10 mouse cellular contexts compared by ENCODE assay signal in the genomic region with DNA sequence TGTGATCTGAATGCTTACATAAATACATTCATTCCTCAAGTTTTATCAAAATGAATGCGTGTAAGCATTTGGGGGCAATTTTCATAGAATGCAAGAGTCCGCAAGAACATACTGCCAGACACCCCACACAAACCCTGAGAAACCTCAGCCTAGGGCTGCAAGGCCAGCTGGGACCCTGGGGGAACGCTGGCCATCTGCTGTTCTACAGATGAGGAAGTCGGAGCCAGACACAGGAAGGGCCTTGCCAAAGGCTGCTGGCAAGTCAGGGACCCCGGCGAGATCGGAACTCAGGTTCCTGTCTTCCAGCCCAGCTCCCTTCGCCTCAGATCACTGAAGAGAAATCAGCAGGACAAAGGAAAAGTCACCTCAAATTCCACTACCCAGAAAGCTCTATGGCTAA. TPM values are rescaled to one million over a fixed set of nuclear protein-coding genes. Genes with fewer than 3 reads are reported as not detected.
DNase-seq lines count a peak whose midpoint lies in the region; ATAC-seq lines count a peak whose summit lies in the region.
"Had no signal": no experiment of that assay in that cellular context is flagged by ENCODE, and none has a peak within 500 bp of the region (broad histone marks: within the 10 kb centered on the region; RNA-seq: fewer than 3 reads in every experiment).

No protein-coding gene starts in this region.

- peak; percentile 20 to 54 for DNase-seq in heart, adult 18-20 months
- DNase-seq in heart, adult 8-10 months (ENCODE audit: low spot score): no peak
- no peak for DNase-seq in midbrain, embryonic 10.5 days (ENCODE audit: low spot score)
- peak; percentile 28 for DNase-seq in gastrocnemius, postnatal 10 days
- DNase-seq in adrenal gland, postnatal 36 days: no peak
- no peak for DNase-seq in spleen, adult 18-20 months

- H3K9me3 ChIP-seq in midbrain, embryonic 10.5 days (replicated peaks): no peaks in the 10 kb centered on the region
- H3K9me3 ChIP-seq in midbrain, embryonic 15.5 days: no peaks in the 10 kb centered on the region
- no peaks in the 10 kb centered on the region for H3K9me3 ChIP-seq in hindbrain, embryonic 12.5 days (replicated peaks)
- H3K9me3 ChIP-seq: lung, embryonic 15.5 days had no signal

- WGBS in midbrain, embryonic 10.5 days: 88% methylated on average over 8 of the region's 8 CpGs
- WGBS in midbrain, embryonic 15.5 days: 67% methylated on average over 8 of the region's 8 CpGs
- 69% methylated on average over 8 of the region's 8 CpGs for WGBS in hindbrain, embryonic 12.5 days

- peaks cover 45% of the 10 kb centered on the region for H3K4me1 ChIP-seq in midbrain, embryonic 10.5 days
- H3K4me1 ChIP-seq in midbrain, embryonic 15.5 days: peaks cover 13% of the 10 kb centered on the region
- peaks cover 34% of the 10 kb centered on the region for H3K4me1 ChIP-seq in hindbrain, embryonic 12.5 days

- no peak overlapping the region for H3K4me3 ChIP-seq in midbrain, embryonic 10.5 days
- H3K4me3 ChIP-seq in midbrain, embryonic 15.5 days: no peak overlapping the region
- no peak overlapping the region for H3K4me3 ChIP-seq in hindbrain, embryonic 12.5 days
- H3K4me3 ChIP-seq: lung, embryonic 15.5 days had no signal

- no peaks in the 10 kb centered on the region for H3K36me3 ChIP-seq in midbrain, embryonic 10.5 days
- no peaks in the 10 kb centered on the region for H3K36me3 ChIP-seq in midbrain, embryonic 15.5 days (replicated peaks)
- no peaks in the 10 kb centered on the region for H3K36me3 ChIP-seq in hindbrain, embryonic 12.5 days
- H3K36me3 ChIP-seq: lung, embryonic 15.5 days had no signal

- H3K9ac ChIP-seq in midbrain, embryonic 15.5 days: no peak overlapping the region
- no peak overlapping the region for H3K9ac ChIP-seq in hindbrain, embryonic 12.5 days
- H3K9ac ChIP-seq: lung, embryonic 15.5 days had no signal

- no peak overlapping the region for H3K4me2 ChIP-seq in midbrain, embryonic 15.5 days
- no peak overlapping the region for H3K4me2 ChIP-seq in hindbrain, embryonic 12.5 days (replicated peaks)
- H3K4me2 ChIP-seq: lung, embryonic 15.5 days had no signal

- 0 out of 2 replicates have a peak overlapping the region, but pooled peaks have one; percentile 19 for H3K27ac ChIP-seq in midbrain, embryonic 10.5 days (replicated peaks)
- no peak overlapping the region for H3K27ac ChIP-seq in midbrain, embryonic 15.5 days
- peak overlapping the region; percentile 26; the same call in 1 of the 2 replicates for H3K27ac ChIP-seq in hindbrain, embryonic 12.5 days
- H3K27ac ChIP-seq: lung, embryonic 15.5 days had no signal

- no peaks in the 10 kb centered on the region for H3K27me3 ChIP-seq in midbrain, embryonic 10.5 days (ENCODE audit: low read depth, poor library complexity, severe bottlenecking)
- no peaks in the 10 kb centered on the region for H3K27me3 ChIP-seq in midbrain, embryonic 15.5 days (replicated peaks)
- no peaks in the 10 kb centered on the region; the same call in 1 of the 2 replicates for H3K27me3 ChIP-seq in hindbrain, embryonic 12.5 days
- H3K27me3 ChIP-seq: lung, embryonic 15.5 days had no signal

- no peak for ATAC-seq in midbrain, embryonic 15.5 days (replicated peaks)
- no peak for ATAC-seq in hindbrain, embryonic 12.5 days (ENCODE audit: low FRiP score)
- ATAC-seq: forebrain, embryonic 16.5 days had no signal

RNA-seq across cellular contexts. Expression of gene Tspan18, which starts 34.6 kb away (rescaled TPM):
- total RNA-seq in heart, adult 18-20 months (2021): 10 to 100 TPM; 11.7 to 13.3 TPM
- total RNA-seq in heart, adult 8-10 months (2022): 1 to 10 TPM; 7.3 to 9.9 (median 9.0) TPM
- polyA plus RNA-seq in midbrain, embryonic 10.5 days (2016; fragmentation: Nextera tagmentation; extraction: Ambion mirVana): 45.0 and 48.4 TPM in 2 replicates
- 20.1 and 22.6 TPM in 2 replicates for polyA plus RNA-seq in midbrain, embryonic 15.5 days (2015; fragmentation: Nextera tagmentation; extraction: Ambion mirVana)
- 10 to 100 TPM; 14.5 to 17.8 TPM for total RNA-seq in gastrocnemius, postnatal 10 days (2021)
- polyA plus RNA-seq in hindbrain, embryonic 12.5 days (2016; fragmentation: Nextera tagmentation; extraction: Ambion mirVana): 34.2 and 39.0 TPM in 2 replicates
- 10 to 100 TPM; 49.7 to 59.4 TPM for total RNA-seq in adrenal gland, postnatal 36 days (2021)

Comparison
In these comparisons a context has a peak if more than half of its experiments do, and no peak if none do; other contexts are left out.
1. DNase-seq: peak in heart, adult 18-20 months (2 of 2) and gastrocnemius, postnatal 10 days (single experiment); none in heart, adult 8-10 months (single experiment), midbrain, embryonic 10.5 days (single experiment), adrenal gland, postnatal 36 days (0 of 2) and spleen, adult 18-20 months (0 of 2).